8 mouse cellular contexts compared by ENCODE assay signal in genomic region chr17:74274471-74274870, GRCm38 (mm10).
"Had no signal": no experiment of that assay in that cellular context is flagged by ENCODE, and none has a peak within 500 bp of the region (broad histone marks: within the 10 kb centered on the region; RNA-seq: fewer than 3 reads in every experiment).

No protein-coding gene starts in this region.

- DNase-seq: kidney, postnatal 10 days; layer of hippocampus, postnatal 36 days; liver, postnatal 0 days; lung, embryonic 14.5 days; retina, postnatal 1 day; right cerebral cortex, postnatal 25 days; thymus, adult 18-20 months; thymus, postnatal 36 days had no signal
